10 mouse cellular contexts compared by ENCODE assay signal in the genomic region with DNA sequence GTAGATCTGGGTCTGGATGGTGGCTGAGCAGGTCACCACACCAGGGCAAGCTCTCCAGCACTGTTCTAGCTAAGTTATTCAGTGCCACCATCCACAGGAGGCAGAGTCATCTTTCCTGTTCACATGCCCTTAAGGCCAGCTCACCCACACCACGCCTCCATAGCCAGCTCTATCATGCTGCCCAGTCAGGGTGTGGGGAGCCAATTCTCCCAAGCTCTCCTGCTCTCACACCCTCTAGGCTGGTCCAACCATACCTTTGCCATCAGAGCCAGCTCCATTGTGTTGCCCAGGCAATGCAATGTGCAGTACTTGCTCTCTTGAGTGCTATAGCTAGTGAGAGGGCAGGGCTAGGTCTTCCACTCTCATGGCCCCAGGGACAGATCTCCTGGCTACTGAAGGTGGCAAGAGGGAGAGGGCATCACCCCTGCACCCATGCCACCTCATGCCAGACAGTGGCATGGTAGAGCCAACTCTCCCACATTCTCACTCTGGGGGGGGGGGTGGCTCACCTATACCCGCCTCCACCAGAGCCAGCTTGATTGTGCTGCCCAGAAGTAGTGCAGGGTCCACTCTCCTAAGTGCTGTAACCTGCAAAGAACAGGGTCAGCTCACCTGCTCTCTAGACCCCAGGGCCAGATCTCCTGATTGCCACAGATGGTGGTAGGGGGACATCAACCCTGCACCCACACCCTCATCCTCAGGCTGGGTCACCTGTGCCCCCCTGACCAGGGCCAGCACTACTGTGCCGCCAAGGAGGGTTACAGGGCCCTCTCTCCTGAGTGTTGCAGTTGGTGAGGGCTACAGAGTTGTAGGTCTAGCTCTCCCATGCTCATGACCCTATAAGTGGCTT. TPM values are rescaled to one million over a fixed set of nuclear protein-coding genes. Genes with fewer than 3 reads are reported as not detected.
DNase-seq lines count a peak whose midpoint lies in the region; ATAC-seq and TF ChIP-seq lines count a peak whose summit lies in the region.
"Had no signal": no experiment of that assay in that cellular context is flagged by ENCODE, and none has a peak within 500 bp of the region (broad histone marks: within the 10 kb centered on the region; RNA-seq: fewer than 3 reads in every experiment).

No protein-coding gene starts in this region.

- no peak for TF ChIP-seq CTCF in liver, postnatal 0 days (IDR thresholded peaks at IDR 0.05; ENCODE audit: low read depth)

- H3K36me3 ChIP-seq in heart, embryonic 15.5 days: no peaks in the 10 kb centered on the region
- H3K36me3 ChIP-seq in heart, embryonic 10.5 days: no peaks in the 10 kb centered on the region
- no peaks in the 10 kb centered on the region for H3K36me3 ChIP-seq in liver, postnatal 0 days (replicated peaks; ENCODE audit: insufficient read depth, low read length)

- DNase-seq in heart, embryonic 10.5 days (ENCODE audit: low spot score): no peak
- DNase-seq in 3T3-L1 (ENCODE audit: low read depth, low spot score): peak; percentile 29
- no peak for DNase-seq in liver, postnatal 0 days
- DNase-seq in right cerebral cortex, adult 2 months (ENCODE audit: low spot score in 2 of 2): no peak
- DNase-seq: right cerebral cortex, adult 18-20 months had no signal

- H3K9ac ChIP-seq in heart, embryonic 15.5 days: no peak overlapping the region
- no peak overlapping the region for H3K9ac ChIP-seq in liver, postnatal 0 days (replicated peaks)
- H3K9ac ChIP-seq: forebrain, embryonic 13.5 days had no signal

- ATAC-seq in heart, embryonic 15.5 days (replicated peaks; ENCODE audit: insufficient number of reproducible peaks, insufficient read depth, low FRiP score, low read depth): 0 out of 2 replicates have a peak, but pooled peaks have one; percentile 7
- 0 out of 2 replicates have a peak, but pooled peaks have one; percentile 9 for ATAC-seq in granulocyte monocyte progenitor cell, adult 5-6 weeks (replicated peaks; ENCODE audit: poor library complexity, severe bottlenecking)
- ATAC-seq in liver, postnatal 0 days: peak; percentile 57
- no peak for ATAC-seq in inflammation-experienced regulatory T-cells, adult 6 months
- ATAC-seq: forebrain, embryonic 13.5 days had no signal

- no peak overlapping the region for H3K27ac ChIP-seq in heart, embryonic 15.5 days
- no peak overlapping the region for H3K27ac ChIP-seq in heart, embryonic 10.5 days
- no peak overlapping the region for H3K27ac ChIP-seq in liver, postnatal 0 days (ENCODE audit: low read depth)
- H3K27ac ChIP-seq: forebrain, embryonic 13.5 days had no signal

- no peaks in the 10 kb centered on the region for H3K9me3 ChIP-seq in heart, embryonic 15.5 days (replicated peaks)
- H3K9me3 ChIP-seq in heart, embryonic 10.5 days: no peaks in the 10 kb centered on the region
- H3K9me3 ChIP-seq in liver, postnatal 0 days (ENCODE audit: low read length): no peaks in the 10 kb centered on the region
- H3K9me3 ChIP-seq: forebrain, embryonic 13.5 days had no signal

- H3K4me3 ChIP-seq in heart, embryonic 15.5 days: no peak overlapping the region
- H3K4me3 ChIP-seq in heart, embryonic 10.5 days: no peak overlapping the region
- H3K4me3 ChIP-seq in liver, postnatal 0 days (ENCODE audit: low read depth, low read length): no peak overlapping the region
- H3K4me3 ChIP-seq: forebrain, embryonic 13.5 days; myocyte had no signal

- H3K27me3 ChIP-seq in heart, embryonic 15.5 days: no peaks in the 10 kb centered on the region
- H3K27me3 ChIP-seq in heart, embryonic 10.5 days (ENCODE audit: insufficient read depth, poor library complexity, severe bottlenecking): no peaks in the 10 kb centered on the region
- no peaks in the 10 kb centered on the region for H3K27me3 ChIP-seq in liver, postnatal 0 days (ENCODE audit: insufficient read depth, low read length)
- H3K27me3 ChIP-seq: forebrain, embryonic 13.5 days had no signal

- H3K4me1 ChIP-seq in heart, embryonic 15.5 days (replicated peaks): peaks cover 20% of the 10 kb centered on the region
- peaks cover 27% of the 10 kb centered on the region for H3K4me1 ChIP-seq in heart, embryonic 10.5 days
- peaks cover 53% of the 10 kb centered on the region for H3K4me1 ChIP-seq in liver, postnatal 0 days (ENCODE audit: insufficient read depth)
- H3K4me1 ChIP-seq: forebrain, embryonic 13.5 days had no signal

- WGBS in heart, embryonic 15.5 days: 88% methylated on average over 3 of the region's 3 CpGs
- 88% methylated on average over 3 of the region's 3 CpGs for WGBS in heart, embryonic 10.5 days
- 87% methylated on average over 3 of the region's 3 CpGs for WGBS in liver, postnatal 0 days (ENCODE audit: insufficient replicate concordance)

- no peak for TF ChIP-seq EP300 in liver, postnatal 0 days (IDR thresholded peaks at IDR 0.05; ENCODE audit: low read depth)

- no peak overlapping the region for H3K4me2 ChIP-seq in heart, embryonic 15.5 days
- H3K4me2 ChIP-seq in liver, postnatal 0 days (ENCODE audit: low read depth, low read length): no peak overlapping the region
- H3K4me2 ChIP-seq: forebrain, embryonic 13.5 days had no signal

RNA-seq across cellular contexts. Expression of a gene that starts 25.5 kb away (rescaled TPM):
- 53.2 and 61.4 TPM in 2 replicates for polyA plus RNA-seq in heart, embryonic 15.5 days (2015; fragmentation: Nextera tagmentation; extraction: Ambion mirVana)
- polyA plus RNA-seq in heart, embryonic 10.5 days (2016; fragmentation: Nextera tagmentation; extraction: Ambion mirVana): 55.9 and 61.4 TPM in 2 replicates
- total RNA-seq in granulocyte monocyte progenitor cell, adult 5-6 weeks (2014; fragmentation: Nextera tagmentation): 46.7 and 47.4 TPM in 2 replicates
- total RNA-seq in granulocyte monocyte progenitor cell, adult 5-6 weeks (2017): 52.4 and 57.7 TPM in 2 replicates
- 33.9 and 51.2 TPM in 2 replicates for polyA plus RNA-seq in liver, postnatal 0 days (2015; fragmentation: Nextera tagmentation; extraction: Ambion mirVana)
- 100 to 1,000 TPM; 317 to 371 (median 344) TPM for polyA plus RNA-seq in inflammation-experienced regulatory T-cells, adult 6 months (2017; shearing (Covaris generic))
